Mouse (Mus musculus) stomach, postnatal 0 days (tissue): ENCODE results near the gene Ces1e. TPM values are rescaled to one million over a fixed set of nuclear protein-coding genes. Genes with fewer than 3 reads are reported as not detected.
"Not testable (repeated sequence)": the region's sequence is repeated elsewhere in the genome, so short reads cannot be mapped to it uniquely, and the experiment has no call there.

Experiments used
- ATAC-seq: fragments of 200-750 bp; cut with Nextera tagmentation; 2 replicates; pipeline ENCODE4 v1.8.0; 2017; ENCODE audit not compliant: low FRiP score, low TSS enrichment
- DNase-seq: peaks from one replicate; pipeline ENCODE4 v3.0.0-alpha.2; 2016; ENCODE audit warnings: low spot score
- H3K27ac ChIP-seq: fragments of 300-500 bp; sonication (generic); replicated peaks from 2 replicates; pipeline ENCODE4 v1.5.1; 2014; ENCODE audit warnings: mild to moderate bottlenecking, control low read depth
- H3K27me3 ChIP-seq: fragments of 300-500 bp; sonication (generic); 2 replicates; pipeline ENCODE4 v1.6.1; 2014; ENCODE audit warnings: low read length; ENCODE audit not compliant: control insufficient read depth, insufficient read depth
- H3K36me3 ChIP-seq: fragments of 300-500 bp; sonication (generic); 2 replicates; pipeline ENCODE4 v1.6.1; 2014; ENCODE audit warnings: low read length, mixed read lengths; ENCODE audit not compliant: control insufficient read depth, insufficient read depth
- H3K4me1 ChIP-seq: fragments of 300-500 bp; sonication (generic); replicated peaks from 2 replicates; pipeline ENCODE4 v1.6.1; 2014; ENCODE audit warnings: antibody characterized with exemption; ENCODE audit not compliant: control insufficient read depth, insufficient read depth
- H3K4me2 ChIP-seq: fragments of 300-500 bp; sonication (generic); replicated peaks from 2 replicates; pipeline ENCODE4 v1.6.1; 2014; ENCODE audit warnings: low read depth, mild to moderate bottlenecking, control low read depth, moderate library complexity
- H3K4me3 ChIP-seq: fragments of 300-500 bp; sonication (generic); 2 replicates; pipeline ENCODE4 v1.5.1; 2014; ENCODE audit warnings: low read depth, low read length, control low read depth
- H3K9ac ChIP-seq: fragments of 300-500 bp; sonication (generic); 2 replicates; pipeline ENCODE4 v1.6.1; 2014; ENCODE audit warnings: mild to moderate bottlenecking, low read length, control low read depth, mixed read lengths
- H3K9me3 ChIP-seq: fragments of 300-500 bp; sonication (generic); 2 replicates; pipeline ENCODE4 v1.6.1; 2016; ENCODE audit warnings: low read length; ENCODE audit not compliant: control insufficient read depth
- CTCF ChIP-seq: IDR thresholded peaks from 2 replicates; pipeline ENCODE4 v1.5.1; 2016; ENCODE audit warnings: antibody characterized with exemption, low read depth, mild to moderate bottlenecking, moderate library complexity
- EP300 ChIP-seq: optimal IDR thresholded peaks from 2 replicates; pipeline ENCODE3; 2016; ENCODE audit warnings: antibody characterized with exemption
- WGBS: fragments of 180-500 bp; shearing (Covaris S2); extraction: QIAGEN DNeasy Blood & Tissue Kit; methylation state at CpG from one replicate; pipeline ENCODE4 v1.1.7; 2014; 5-methylcytosine and 5-hydroxymethylcytosine counted together
- polyA plus RNA-seq: library from polyadenylated mRNA; unstranded; fragments of >200 nt; fragmentation: Nextera tagmentation; extraction: Ambion mirVana; gene quantifications from 2 replicates; pipeline ENCODE4 v1.2.1, GENCODE M21; 2015

The Ces1e gene
- polyA plus RNA-seq, 1 experiment from 2014 or later, result 1.1 TPM

DNA sequence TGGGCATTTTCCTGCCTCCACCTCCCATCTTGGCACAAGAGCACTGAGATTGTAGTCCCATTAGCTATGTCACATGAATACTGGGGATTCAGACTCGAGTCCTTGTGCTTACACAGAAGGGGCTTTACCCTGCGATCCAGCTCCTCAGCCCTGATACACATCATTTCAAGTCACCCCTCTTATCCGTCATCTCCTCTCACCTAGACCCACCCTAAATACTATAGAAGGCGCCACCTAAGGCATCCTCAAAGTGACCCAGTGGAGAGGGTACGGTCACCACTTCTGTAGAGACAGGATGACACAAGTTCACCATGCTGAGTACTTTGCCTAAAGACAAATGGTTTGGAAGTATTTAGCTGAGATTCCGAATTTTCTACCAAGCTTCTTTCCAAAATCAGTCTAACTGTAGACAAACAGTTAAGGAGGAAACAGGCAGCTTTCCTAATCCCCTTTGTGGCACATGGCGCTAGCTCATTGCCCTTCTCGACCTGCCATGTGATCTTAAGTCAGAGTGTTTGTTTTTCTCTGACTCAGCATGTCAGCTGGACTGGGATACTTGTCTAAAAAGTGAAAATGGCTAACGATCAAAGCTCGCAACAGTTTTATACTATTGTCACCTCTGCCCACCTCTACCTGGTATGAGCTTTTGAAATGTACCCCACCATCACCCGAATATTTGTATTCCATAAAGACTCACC, 597 bp downstream of the Ces1e start:
- peak; percentile 58 for DNase-seq
- 46% methylated on average over 11 of the region's 11 CpGs for WGBS
- Histone ChIP-seq H3K36me3 (no peaks in the 10 kb centered on the region), H3K9me3 (no peaks in the 10 kb centered on the region), H3K27me3 (no peaks in the 10 kb centered on the region), H3K4me3 (no peak overlapping the region; the same call in 1 of the 2 replicates), H3K4me1 (no peaks in the 10 kb centered on the region), H3K9ac (no peak overlapping the region), H3K4me2 (peak overlapping the region; percentile 34), H3K27ac (peak overlapping the region; percentile 75; the same call in 1 of the 2 replicates)
- TF ChIP-seq CTCF, result no peak
- TF ChIP-seq EP300, result no peak
- ATAC-seq, result peak; percentile 93

DNA sequence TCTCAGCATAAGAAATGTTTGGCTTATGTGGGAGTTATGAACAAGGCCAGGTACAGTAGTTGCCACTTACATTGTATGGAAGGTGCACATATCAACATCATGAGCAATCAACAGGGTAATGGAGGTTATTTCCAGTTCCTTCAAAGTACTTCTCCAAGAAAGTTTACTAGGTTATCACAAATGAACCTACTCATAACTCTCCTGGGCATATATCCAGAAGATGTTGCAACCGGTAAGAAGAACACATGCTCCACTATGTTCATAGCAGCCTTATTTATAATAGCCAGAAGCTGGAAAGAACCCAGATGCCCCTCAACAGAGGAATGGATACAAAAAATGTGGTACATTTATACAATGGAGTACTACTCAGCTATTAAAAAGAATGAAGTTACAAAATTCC, 2.9 kb downstream of the Ces1e start:
- H3K4me2 ChIP-seq, H3K9ac ChIP-seq, H3K36me3 ChIP-seq, H3K9me3 ChIP-seq, H3K27ac ChIP-seq, H3K4me1 ChIP-seq, H3K4me3 ChIP-seq, DNase-seq, ATAC-seq, H3K27me3 ChIP-seq: not testable (repeated sequence)
- WGBS, result 87% methylated on average over 1 of the region's 1 CpGs

DNA sequence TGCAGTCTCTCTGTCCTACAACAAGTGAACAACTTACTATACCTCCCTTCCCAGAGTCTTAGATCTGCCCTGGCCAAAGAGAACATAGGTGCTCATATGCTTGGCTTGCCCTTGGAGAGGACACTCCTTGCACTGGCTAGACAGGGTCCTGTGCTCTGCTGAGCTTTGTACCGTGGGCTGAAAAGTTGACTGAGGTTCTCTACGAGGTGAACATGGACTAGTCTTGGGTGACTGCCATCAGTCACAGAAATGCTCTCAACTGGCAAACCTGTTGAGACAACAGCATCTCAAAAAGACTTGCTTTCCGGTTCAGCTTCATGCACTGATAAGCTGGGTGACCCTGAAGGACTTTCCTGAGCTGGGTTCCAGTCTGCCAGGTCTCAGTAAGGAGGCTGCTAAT, 7.5 kb downstream of the Ces1e start:
- TF ChIP-seq CTCF, result no peak
- no peak for TF ChIP-seq EP300
- Histone ChIP-seq H3K4me3 (no peak overlapping the region), H3K27ac (no peak overlapping the region), H3K9ac (no peak overlapping the region), H3K4me2 (no peak overlapping the region), H3K4me1 (no peaks in the 10 kb centered on the region), H3K27me3 (no peaks in the 10 kb centered on the region), H3K36me3 (no peaks in the 10 kb centered on the region), H3K9me3 (no peaks in the 10 kb centered on the region)
- DNase-seq (no peak), ATAC-seq (no peak)
- 83% methylated on average over 3 of the region's 3 CpGs for WGBS

DNA sequence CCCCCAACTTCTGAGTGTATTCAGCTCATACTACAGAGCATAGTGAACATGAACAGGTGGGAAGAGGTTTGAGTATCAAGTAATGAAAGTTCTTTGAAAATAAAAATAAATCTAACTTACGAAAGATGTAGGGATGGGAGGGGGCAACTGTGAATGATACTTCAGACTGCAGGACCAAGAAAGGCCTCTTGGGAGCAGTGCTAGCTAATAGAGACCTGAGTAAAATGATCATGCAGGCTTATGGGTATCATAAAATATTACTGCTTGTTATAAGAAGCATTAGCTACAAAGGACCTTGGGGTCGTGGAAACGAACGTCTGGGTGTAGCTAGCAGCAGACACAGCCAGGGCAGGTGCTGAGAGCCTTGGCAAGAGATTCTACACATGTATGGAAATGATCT, 11.6 kb downstream of the Ces1e start:
- ATAC-seq (no peak), DNase-seq (no peak)
- H3K4me1 ChIP-seq, result no peaks in the 10 kb centered on the region
- WGBS, result 45% methylated on average over 4 of the region's 4 CpGs
- no peak overlapping the region for H3K4me2 ChIP-seq
- no peaks in the 10 kb centered on the region for H3K36me3 ChIP-seq
- H3K27me3 ChIP-seq, result no peaks in the 10 kb centered on the region
- no peak overlapping the region for H3K9ac ChIP-seq
- H3K4me3 ChIP-seq, result no peak overlapping the region
- no peak overlapping the region for H3K27ac ChIP-seq
- TF ChIP-seq EP300, result no peak
- TF ChIP-seq CTCF, result peak; percentile 69
- H3K9me3 ChIP-seq, result no peaks in the 10 kb centered on the region

DNA sequence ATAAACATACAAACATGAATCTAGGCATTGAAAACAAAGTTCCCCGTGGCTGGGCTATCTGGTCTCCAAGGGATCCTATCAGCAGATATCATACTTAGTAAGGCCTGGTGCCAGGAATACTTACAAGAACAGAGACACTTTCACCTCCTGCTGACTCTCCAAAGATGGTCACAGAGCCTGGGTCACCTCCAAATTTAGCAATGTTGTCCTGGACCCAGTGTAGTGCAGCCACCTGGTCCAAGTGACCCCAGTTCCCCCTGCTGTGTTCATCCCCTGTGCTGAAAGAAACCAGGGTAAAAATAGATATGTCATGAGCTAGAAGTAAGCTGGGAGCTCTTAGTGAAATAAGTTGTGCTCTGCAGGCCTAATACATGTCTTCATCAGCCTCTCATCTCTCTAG, 12.0 kb downstream of the Ces1e start:
- TF ChIP-seq EP300 (no peak), CTCF (no peak)
- 54% methylated on average over 1 of the region's 1 CpGs for WGBS
- no peaks in the 10 kb centered on the region for H3K4me1 ChIP-seq
- no peak overlapping the region for H3K4me2 ChIP-seq
- no peaks in the 10 kb centered on the region for H3K27me3 ChIP-seq
- H3K4me3 ChIP-seq, result no peak overlapping the region
- H3K27ac ChIP-seq, result no peak overlapping the region
- H3K9ac ChIP-seq, result no peak overlapping the region
- no peaks in the 10 kb centered on the region for H3K9me3 ChIP-seq
- no peak for ATAC-seq
- no peak for DNase-seq
- H3K36me3 ChIP-seq, result no peaks in the 10 kb centered on the region

DNA sequence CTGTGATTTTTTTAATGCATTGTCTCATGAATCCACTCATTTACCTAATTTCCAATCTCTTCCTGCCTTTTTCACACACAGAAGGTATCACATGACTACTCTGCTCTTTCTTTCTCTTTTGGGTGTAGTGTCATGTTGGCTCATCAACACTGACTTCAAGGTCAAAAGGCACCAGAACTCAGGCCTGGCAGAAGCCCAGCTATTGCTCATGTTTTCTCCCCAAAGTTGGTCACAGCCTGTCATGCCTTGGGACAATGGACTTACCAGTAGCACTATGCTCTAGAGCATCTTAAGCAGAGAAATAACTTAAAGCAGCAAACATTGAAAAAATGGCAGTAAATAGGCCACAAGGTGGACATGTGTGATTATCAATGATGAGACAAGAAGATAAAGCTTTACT, 18.3 kb downstream of the Ces1e start:
- DNase-seq, result no peak
- no peak for ATAC-seq
- Histone ChIP-seq H3K27ac (no peak overlapping the region), H3K9me3 (no peaks in the 10 kb centered on the region), H3K36me3 (no peaks in the 10 kb centered on the region), H3K4me3 (no peak overlapping the region), H3K9ac (no peak overlapping the region), H3K4me2 (no peak overlapping the region), H3K4me1 (no peaks in the 10 kb centered on the region), H3K27me3 (no peaks in the 10 kb centered on the region)
- TF ChIP-seq CTCF (no peak), EP300 (no peak)

DNA sequence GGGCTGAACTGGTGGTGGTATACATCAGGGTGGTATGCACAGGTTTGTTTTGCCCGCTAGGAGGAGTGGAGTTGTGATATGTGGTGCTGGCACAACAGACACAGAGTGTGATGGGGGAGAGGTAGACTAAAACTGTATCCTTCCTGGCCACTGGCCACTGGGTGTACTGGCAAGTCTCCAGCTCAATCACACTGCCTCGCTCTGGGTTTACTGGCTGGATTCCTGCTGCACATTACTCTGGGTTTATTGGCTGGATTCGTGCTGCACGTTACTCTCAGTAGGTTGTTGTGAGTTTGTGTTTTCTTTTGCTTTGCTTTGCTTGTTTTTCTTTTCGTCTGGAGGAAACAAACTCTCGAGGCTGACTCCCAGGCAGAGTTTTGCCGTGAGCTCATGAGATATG, 30.3 kb downstream of the Ces1e start:
- not testable (repeated sequence) for H3K36me3 ChIP-seq, H3K9ac ChIP-seq, H3K27me3 ChIP-seq, H3K27ac ChIP-seq, DNase-seq, H3K4me3 ChIP-seq, H3K9me3 ChIP-seq, ATAC-seq, H3K4me2 ChIP-seq, H3K4me1 ChIP-seq
- WGBS, result 48% methylated on average over 7 of the region's 7 CpGs
